Mouse (Mus musculus): Measurements from ENCODE around the gene Magoh.

DNA sequence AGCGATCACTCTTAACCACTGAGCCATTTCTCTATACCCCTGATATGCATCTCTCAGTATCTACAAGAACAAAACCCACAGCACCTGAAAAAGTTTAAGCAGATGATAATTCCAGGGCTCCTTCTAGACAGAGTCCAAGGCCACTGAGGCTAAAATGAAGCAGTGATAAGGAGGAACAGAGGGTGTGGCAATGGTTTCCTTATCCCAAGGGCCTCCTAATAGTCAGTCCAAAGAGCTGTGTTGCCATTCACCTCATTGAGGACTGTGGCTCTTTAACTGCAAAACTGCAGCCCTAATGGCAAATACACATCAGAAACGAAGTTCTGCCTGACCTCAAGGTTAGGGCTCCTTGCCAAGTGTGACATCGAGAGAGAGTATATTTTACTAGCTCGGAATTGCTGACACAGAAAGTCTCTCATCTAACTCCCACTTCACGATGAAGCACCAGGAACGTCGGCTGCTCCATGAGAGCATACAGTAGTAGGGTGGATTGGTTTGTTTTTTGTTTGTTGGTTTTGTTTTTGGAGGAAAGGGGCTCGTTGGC is 41.7 kb downstream of the Magoh start:
- TF ChIP-seq POLR2A (IDR thresholded peaks at IDR 0.05; ENCODE audit: insufficient read length, low read depth) (no peak), MAX (IDR thresholded peaks at IDR 0.05; ENCODE audit: low read depth) (no peak), USF1 (IDR thresholded peaks at IDR 0.05; ENCODE audit: low read depth) (no peak), TCF12 (IDR thresholded peaks at IDR 0.05; ENCODE audit: insufficient read depth, poor library complexity, severe bottlenecking) (no peak), E2F4 (IDR thresholded peaks at IDR 0.05; ENCODE audit: insufficient read depth) (no peak), CEBPB (IDR thresholded peaks at IDR 0.05; ENCODE audit: insufficient read depth, poor library complexity, severe bottlenecking) (no peak), POLR2AphosphoS2 (IDR thresholded peaks at IDR 0.05; ENCODE audit: insufficient read length, low read depth) (no peak), MYOG (IDR thresholded peaks at IDR 0.05; ENCODE audit: control insufficient read depth in 1 of 3, insufficient read depth in 1 of 3, insufficient read length in 2 of 3, low read depth in 2 of 3) (no peak), TCF3 (IDR thresholded peaks at IDR 0.05; ENCODE audit: insufficient read length, low read depth) (no peak), MYOD1 (IDR thresholded peaks at IDR 0.05; ENCODE audit: control insufficient read depth in 1 of 3, insufficient read length in 2 of 3, low read depth in 2 of 3) (no peak), SRF (IDR thresholded peaks at IDR 0.05; ENCODE audit: control insufficient read depth, insufficient read length, low read depth) (no peak)

All from myocyte (in vitro differentiated cells).